Mouse (Mus musculus) kidney, postnatal 14 days (tissue): Measurements from ENCODE around the gene Tnni2.

Experiments
- DNase-seq: peaks from one replicate; pipeline ENCODE4 v3.0.0; 2022; ENCODE audit warnings: mixed read lengths

Gene Tnni2

GRCm38 (mm10) chr7:142461446-142461845 is 19.8 kb downstream of the Tnni2 start:
- DNase-seq: no peak

GRCm38 (mm10) chr7:142462190-142462589 is 20.6 kb downstream of the Tnni2 start:
- DNase-seq: no peak

- no peak for DNase-seq
Observed at GRCm38 (mm10) chr7:142462594-142463078, 21.0 kb downstream of the Tnni2 start.

GRCm38 (mm10) chr7:142470171-142470691 is 28.6 kb downstream of the Tnni2 start:
- DNase-seq: peak; percentile 19

- DNase-seq: peak; percentile 59
Observed at GRCm38 (mm10) chr7:142470808-142471413, 29.3 kb downstream of the Tnni2 start.

- no peak for DNase-seq
Observed at GRCm38 (mm10) chr7:142471414-142471861, 29.8 kb downstream of the Tnni2 start.

GRCm38 (mm10) chr7:142471884-142472570 is 30.4 kb downstream of the Tnni2 start:
- no peak for DNase-seq

- DNase-seq: no peak
Observed at GRCm38 (mm10) chr7:142472936-142473335, 31.3 kb downstream of the Tnni2 start.

- no peak for DNase-seq
Observed at GRCm38 (mm10) chr7:142473476-142473875, 31.9 kb downstream of the Tnni2 start.

DNA sequence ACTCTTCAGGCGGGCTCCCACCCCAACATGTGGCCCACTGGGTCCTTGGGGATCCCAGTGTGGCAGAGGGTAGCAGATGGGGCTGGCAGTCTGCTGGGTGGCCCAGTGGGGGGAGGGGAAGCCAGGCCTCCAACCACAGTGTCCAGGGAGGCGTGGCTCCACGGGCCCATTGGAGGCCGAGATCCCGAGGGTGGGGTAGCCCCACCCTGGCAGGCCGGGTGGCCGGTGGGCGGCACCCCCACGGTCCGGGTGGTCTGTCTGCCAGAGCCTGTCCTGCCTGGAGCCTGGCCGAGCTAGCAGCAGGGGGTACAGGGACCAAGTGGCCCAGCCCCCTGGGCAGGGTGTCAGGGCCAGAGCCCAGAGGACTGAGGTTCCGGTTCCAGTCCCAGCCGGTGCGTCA is 33.2 kb downstream of the Tnni2 start:
- peak; percentile 20 for DNase-seq

DNA sequence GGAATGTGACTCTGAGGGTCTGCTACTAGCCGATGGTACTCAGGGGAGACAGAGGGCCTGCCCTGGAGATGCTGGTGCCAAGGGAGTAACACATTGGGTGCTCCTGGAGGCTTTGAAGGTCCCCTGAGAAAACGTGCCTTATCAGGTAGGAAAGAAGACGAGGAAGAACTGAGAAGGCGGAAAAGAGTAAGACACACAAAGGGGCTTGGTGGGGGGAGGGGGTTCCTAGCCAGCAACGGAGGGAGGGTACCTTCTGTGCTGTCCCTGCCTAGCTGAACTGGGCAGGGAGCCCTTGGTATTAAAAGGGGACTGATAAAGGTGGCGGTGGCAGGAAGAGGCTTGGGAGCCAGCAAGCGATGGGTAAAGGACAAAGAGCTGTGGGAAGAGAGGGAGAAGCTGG is 34.0 kb downstream of the Tnni2 start:
- DNase-seq: no peak

GRCm38 (mm10) chr7:142476271-142476670 is 34.7 kb downstream of the Tnni2 start:
- no peak for DNase-seq

- DNase-seq: no peak
Observed at GRCm38 (mm10) chr7:142476795-142477452, 35.3 kb downstream of the Tnni2 start.

DNA sequence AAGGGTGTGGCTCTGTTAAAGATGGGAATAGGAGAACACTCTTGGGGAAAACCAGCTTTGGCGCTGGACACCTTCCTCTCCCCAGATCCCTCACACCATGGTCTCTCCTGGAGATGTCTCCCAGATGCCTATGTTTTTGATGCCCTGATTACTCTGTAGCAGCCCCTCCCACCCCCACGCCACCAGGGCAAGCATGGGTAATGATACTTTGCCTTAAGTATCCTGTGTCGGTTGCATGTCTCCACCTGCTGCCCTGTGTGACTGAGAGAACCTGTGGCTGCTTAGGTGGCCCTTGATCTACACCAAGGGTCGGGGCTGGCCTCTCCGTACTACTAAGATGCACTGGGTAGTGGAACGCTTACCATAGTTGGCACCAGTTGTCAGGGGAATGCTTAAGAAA is 36.4 kb downstream of the Tnni2 start:
- no peak for DNase-seq

- no peak for DNase-seq
Observed at GRCm38 (mm10) chr7:142478574-142478973, 37.0 kb downstream of the Tnni2 start.

GRCm38 (mm10) chr7:142479307-142479706 is 37.7 kb downstream of the Tnni2 start:
- no peak for DNase-seq

GRCm38 (mm10) chr7:142479886-142480285 is 38.3 kb downstream of the Tnni2 start:
- DNase-seq: no peak

- DNase-seq: no peak
Observed at GRCm38 (mm10) chr7:142480661-142481060, 39.1 kb downstream of the Tnni2 start.

DNA sequence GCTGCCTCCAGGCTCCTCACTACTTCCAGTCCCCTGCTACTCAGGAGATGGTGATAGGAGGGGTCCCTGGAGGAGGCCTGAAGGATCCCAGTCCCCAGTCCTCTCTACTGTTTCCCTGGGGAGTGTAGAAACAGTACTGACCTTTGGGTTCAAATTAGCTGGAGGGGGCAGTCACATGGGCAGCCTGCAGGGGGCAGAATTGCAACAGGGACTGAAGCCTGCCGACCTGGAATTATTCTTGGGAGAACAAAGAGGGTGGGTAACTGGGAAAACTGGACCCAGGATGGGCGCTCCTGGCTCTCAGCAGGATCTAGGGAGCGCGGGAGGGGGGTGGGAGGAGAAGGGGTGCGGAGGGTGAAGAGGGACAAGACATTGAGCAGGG is 39.6 kb downstream of the Tnni2 start:
- peak; percentile 58 for DNase-seq

DNA sequence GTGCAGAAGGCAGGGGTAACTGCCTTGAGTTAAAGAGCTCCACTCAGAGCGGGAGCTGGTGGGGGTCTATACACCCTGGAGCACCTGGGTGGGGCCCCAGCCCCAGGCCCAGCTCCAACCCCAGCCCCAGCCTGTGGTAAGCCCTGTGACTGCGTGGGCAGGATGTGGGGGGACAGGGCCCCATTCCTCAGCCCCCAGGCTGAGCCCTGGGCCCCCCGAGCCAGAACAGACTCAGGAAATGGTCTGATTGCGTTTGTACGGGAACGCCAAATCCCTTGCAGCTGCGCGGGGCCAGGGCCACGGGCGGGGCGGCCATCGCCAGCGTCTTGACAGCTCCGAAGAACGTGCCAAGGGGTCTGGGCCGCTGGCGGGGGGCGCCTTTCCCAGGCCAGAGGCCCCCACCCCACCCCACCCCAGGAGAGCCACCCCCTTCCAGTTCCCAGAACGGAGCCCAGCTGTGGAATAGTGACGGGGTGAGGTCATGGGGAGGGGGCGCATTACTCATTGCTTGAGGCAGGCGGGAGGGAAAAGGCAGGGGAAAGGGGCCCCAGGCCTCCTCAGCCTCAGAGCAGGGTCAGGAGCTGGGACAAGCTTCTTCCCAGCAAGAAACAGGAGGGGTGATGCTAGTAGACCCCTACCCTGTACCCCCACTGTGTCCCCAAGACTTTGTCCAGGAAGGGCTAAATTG is 40.1 kb downstream of the Tnni2 start:
- peak; percentile 47 for DNase-seq

DNA sequence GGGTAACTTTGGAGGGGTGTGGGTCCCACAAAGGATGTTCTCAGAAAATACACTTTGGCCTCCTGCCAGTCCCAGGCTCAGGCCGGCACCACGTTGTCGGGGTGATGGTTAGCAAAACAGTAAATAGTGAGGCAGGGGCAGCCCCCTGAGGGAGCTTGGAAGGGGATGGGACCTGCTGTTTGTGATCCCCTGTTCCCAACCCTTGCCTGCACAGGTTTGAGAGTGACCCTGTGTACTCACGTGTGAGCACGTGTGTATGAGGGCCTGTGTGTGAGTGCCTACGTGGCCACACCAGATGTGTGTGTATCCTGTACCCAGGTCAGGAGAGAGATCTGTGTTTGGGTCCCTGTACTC is 40.6 kb downstream of the Tnni2 start:
- peak; percentile 29 for DNase-seq

DNA sequence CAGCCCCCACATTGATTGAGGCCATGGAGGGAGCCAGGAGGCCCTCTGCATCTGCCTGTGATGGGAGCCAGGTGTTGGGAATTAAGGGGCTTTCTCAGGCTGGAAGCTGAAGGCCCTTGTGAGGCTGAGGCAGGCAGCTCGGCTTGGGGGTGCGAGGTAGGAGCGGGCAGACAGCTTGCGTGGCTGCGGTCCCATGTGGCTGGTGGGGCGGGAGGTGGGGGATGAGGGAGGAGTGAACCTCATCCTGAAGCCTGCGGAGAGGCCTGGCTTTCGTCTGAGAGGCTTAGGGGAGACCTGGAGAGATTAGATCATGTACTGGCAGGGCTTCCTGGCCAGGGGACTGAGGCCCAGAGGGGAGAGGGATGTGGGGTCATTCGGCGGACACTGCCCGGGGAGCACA is 41.5 kb downstream of the Tnni2 start:
- DNase-seq: no peak

- no peak for DNase-seq
Observed at GRCm38 (mm10) chr7:142484780-142485179, 43.2 kb downstream of the Tnni2 start.
